Mouse (Mus musculus): ENCODE results near the gene Npcd.

The Npcd gene

GRCm38 (mm10) chr15:79845986-79846385, 11.9 kb upstream of the Npcd start:
- CTCF ChIA-PET: interaction anchor here in 3 of 4 experiments (0.6 to 3.6 kb wide), 8 partner anchors 10 to 140 kb away, joined by 3 to 34 read pairs (median 4); partner anchors contain the start of genes Cbx6 (in 1 of the 3) and Npcd (in 1 of the 3)
- POLR2A ChIA-PET: interaction anchor here (0.6 to 10.0 kb wide), 113 partner anchors 8 to 691 kb away, joined by 3 to 293 read pairs (median 5); partner anchors contain the start of genes Cbx6 (in 3 of the 4), Npcd (in 3 of the 4), Apobec3 (in 2 of the 4) and Cbx7 (in 2 of the 4)

- CTCF ChIA-PET: interaction anchor here (0.6 to 2.5 kb wide), 8 partner anchors 10 to 185 kb away, joined by 3 to 24 read pairs (median 4); partner anchors contain the start of gene Fam227a (in 1 of the 4)
- POLR2A ChIA-PET: interaction anchor here in 3 of 4 experiments (0.8 to 8.9 kb wide), 22 partner anchors 9 to 326 kb away, joined by 3 to 293 read pairs (median 4); partner anchors contain the start of genes Apobec3 (in 2 of the 3), Npcd (in 2 of the 3) and Cbx6 (in 1 of the 3)
These were observed 8.9 kb upstream of the Npcd start for GRCm38 (mm10) chr15:79842985-79843384.

GRCm38 (mm10) chr15:79840281-79840680, 6.2 kb upstream of the Npcd start:
- CTCF ChIA-PET: interaction anchor here in 1 of 4 experiments (0.6 kb wide), 1 partner anchor 62 kb away, joined by 3 read pairs; no protein-coding TSS in a partner anchor

DNA sequence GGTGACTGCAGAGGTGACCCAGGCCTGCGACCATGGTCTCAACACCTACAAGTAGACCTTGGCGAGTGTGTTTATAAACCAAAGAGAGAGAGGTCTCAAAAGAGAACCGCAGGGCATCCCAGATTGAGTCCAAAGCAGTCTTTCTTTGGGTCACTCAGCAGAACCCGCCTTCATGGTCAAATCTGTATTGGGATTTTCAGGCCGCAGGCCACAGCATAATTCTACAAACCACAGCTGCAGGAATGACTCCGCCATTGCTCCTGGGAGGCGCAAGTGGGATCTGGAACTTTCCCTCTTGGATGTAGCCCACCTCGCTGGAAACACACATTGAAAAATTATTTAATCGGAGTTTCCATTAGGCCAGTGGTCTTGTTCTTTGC, 834 bp upstream of the Npcd start:
- POLR2A ChIA-PET: interaction anchor here in 3 of 4 experiments (0.6 to 19.4 kb wide), 6 partner anchors 11 to 174 kb away, joined by 3 to 293 read pairs (median 4); no protein-coding TSS in a partner anchor

More at GRCm38 (mm10) chr15:79840281-79840680, 6.2 kb upstream of the Npcd start:
- POLR2A ChIA-PET: interaction anchor here in 1 of 4 experiments (19.4 kb wide), 1 partner anchor 5 kb away, joined by 293 read pairs; no protein-coding TSS in a partner anchor

DNA sequence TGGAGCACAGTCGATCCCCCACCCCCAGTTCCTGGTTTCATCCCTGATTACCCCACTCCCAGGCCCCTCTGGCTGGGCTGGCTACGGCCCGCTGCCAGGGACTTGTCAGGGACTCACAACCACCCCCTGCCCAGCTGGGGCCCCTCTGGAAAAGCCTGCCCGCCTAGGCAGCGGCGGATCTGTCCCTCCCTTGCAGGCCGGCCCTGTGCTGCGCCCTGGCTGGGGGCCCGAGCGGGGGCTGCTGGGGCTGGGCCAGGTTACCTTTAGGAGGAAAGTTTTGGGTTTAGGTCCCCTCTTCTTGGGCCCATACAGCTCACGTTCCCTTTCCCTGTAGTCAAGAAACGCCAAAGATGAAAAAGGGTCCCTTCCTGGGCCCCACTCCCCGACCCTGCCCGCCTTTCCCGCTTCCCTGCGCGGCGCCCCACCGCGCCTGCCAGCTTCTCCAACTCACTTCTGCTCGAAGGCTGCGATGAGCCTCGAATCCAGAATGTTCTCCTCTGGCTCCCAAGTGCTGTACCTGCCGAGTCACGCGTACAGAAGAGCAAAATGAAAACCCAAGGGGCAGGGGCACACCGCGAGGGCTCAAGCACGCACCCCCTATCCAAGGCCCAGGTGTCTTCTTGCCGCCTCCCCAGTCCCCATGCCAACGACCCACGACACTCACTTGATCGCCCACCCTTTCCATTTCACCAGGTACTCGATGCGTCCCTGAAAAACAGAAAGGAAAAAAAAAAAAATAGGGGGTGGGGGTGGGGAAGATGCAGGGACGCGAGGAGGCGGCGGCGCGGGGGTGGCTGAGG, 586 bp downstream of the Npcd start:
- ChIA-PET POLR2A (interaction anchor here in 3 of 4 experiments (0.7 to 19.4 kb wide), 41 partner anchors 7 to 431 kb away, joined by 3 to 293 read pairs (median 4); partner anchors contain the start of genes Atf4 (in 1 of the 3), Cby1 (in 1 of the 3), Fam227a (in 1 of the 3) and Kcnj4 (in 1 of the 3)), CTCF (interaction anchor here in 3 of 4 experiments (0.5 to 3.4 kb wide), 17 partner anchors 9 to 610 kb away, joined by 3 to 34 read pairs (median 5); partner anchors contain the start of gene Josd1 (in 1 of the 3))

More for the DNA sequence above, 834 bp upstream of the Npcd start:
- CTCF ChIA-PET: interaction anchor here in 2 of 4 experiments (0.9 to 1.5 kb wide), 2 partner anchors 11 to 93 kb away, joined by 3 to 4 read pairs; no protein-coding TSS in a partner anchor

DNA sequence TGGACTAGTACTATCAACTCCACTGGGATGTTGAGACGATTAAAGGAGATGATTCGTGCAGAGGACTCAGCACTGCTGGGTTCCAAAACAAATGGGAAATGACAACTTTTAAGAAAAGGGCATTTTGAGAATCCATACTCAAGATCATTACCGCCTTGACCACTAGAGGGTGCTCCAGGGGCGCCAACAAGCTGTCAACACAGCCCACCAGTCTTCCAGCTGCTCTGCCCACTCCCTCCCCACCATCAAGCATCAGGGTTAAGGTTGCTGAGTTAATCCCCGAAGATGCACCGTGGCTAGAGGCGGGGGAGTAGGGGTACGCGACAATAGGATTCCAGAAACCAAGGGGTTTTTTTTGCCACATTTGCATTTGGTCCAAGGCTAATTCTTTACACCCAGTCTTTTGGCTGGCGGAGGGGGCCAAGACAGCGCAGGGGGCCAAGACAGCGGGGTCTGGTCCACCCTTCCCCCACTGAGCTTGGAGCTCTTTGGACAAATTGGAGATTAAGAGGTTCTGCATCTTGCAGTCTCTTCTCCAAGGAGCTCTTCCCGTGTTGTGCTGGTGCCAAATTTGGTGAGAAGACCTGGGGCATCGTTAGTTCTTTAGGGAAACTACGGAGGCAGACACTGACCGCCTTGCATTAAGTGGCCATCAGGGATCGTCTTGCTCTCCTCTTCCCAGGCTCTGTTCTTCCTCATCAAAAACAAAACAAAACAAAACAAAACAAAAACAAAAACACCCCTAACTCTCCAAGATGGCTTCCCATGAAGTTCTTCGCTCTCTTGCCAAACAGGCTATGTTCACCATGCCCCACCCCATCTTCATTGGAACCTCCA, 1.8 kb downstream of the Npcd start:
- ChIA-PET CTCF (interaction anchor here (0.6 to 4.1 kb wide), 69 partner anchors 8 to 806 kb away, joined by 3 to 34 read pairs (median 4); partner anchors contain the start of genes Apobec3 (in 1 of the 4), Cbx7 (in 1 of the 4), Cby1 (in 1 of the 4) and Fam227a (in 1 of the 4)), POLR2A (interaction anchor here in 3 of 4 experiments (0.5 to 19.4 kb wide), 48 partner anchors 8 to 425 kb away, joined by 3 to 293 read pairs (median 4); partner anchors contain the start of genes Apobec3 (in 1 of the 3), Cbx7 (in 1 of the 3), Cby1 (in 1 of the 3) and Fam227a (in 1 of the 3))

DNA sequence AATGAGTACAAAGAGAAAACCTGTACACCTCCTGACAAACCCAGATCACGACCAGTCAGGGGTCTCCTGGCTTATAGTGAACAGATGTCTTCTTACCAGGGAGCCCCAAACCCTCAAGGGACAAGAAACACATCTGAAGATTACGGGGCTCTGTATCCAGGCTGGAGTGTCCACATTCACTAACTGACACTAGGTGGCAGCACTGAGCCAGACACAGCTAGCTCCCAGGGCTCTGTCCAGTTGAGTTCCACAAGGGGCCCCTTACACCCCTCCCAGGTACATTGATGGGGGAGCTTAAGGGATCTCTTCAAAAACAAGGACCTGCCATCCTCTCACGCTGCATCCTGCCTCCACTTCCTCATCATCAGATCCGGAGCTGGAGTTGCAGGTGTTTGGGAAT, 3.6 kb downstream of the Npcd start:
- CTCF ChIA-PET: interaction anchor here (0.5 to 4.1 kb wide), 52 partner anchors 9 to 357 kb away, joined by 3 to 24 read pairs (median 4); partner anchors contain the start of genes Apobec3 (in 2 of the 4), Cby1 (in 1 of the 4), Fam227a (in 1 of the 4) and Nptxr (in 1 of the 4)
- POLR2A ChIA-PET: interaction anchor here in 3 of 4 experiments (0.5 to 19.4 kb wide), 37 partner anchors 9 to 1423 kb away, joined by 3 to 293 read pairs (median 4); partner anchors contain the start of genes Atf4 (in 1 of the 3) and Josd1 (in 1 of the 3)

DNA sequence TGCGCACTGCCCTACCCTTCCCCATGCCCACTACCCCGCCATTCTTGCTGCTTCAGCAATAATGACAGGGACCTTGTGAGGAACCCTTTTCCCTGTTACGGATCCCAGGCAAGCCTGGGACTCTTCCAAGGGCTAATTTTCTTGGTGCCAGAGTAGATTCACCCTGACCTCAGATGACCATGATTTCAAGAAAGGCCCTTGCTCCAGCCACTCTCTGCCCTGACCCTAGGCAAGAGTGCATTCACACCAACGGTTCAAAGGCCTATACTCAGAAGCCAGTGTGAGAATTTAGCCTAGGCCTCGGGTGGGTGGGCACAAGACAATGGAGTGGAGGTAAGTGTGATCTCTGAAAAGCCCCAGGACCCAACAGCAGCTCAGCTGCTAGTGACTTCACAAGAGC, 4.6 kb downstream of the Npcd start:
- ChIA-PET CTCF (interaction anchor here in 3 of 4 experiments (0.9 to 4.1 kb wide), 19 partner anchors 14 to 237 kb away, joined by 3 to 24 read pairs (median 7); partner anchors contain the start of gene Apobec3 (in 1 of the 3)), POLR2A (interaction anchor here in 3 of 4 experiments (0.6 to 19.4 kb wide), 16 partner anchors 8 to 1422 kb away, joined by 3 to 293 read pairs (median 4); partner anchors contain the start of gene Josd1 (in 1 of the 3))

DNA sequence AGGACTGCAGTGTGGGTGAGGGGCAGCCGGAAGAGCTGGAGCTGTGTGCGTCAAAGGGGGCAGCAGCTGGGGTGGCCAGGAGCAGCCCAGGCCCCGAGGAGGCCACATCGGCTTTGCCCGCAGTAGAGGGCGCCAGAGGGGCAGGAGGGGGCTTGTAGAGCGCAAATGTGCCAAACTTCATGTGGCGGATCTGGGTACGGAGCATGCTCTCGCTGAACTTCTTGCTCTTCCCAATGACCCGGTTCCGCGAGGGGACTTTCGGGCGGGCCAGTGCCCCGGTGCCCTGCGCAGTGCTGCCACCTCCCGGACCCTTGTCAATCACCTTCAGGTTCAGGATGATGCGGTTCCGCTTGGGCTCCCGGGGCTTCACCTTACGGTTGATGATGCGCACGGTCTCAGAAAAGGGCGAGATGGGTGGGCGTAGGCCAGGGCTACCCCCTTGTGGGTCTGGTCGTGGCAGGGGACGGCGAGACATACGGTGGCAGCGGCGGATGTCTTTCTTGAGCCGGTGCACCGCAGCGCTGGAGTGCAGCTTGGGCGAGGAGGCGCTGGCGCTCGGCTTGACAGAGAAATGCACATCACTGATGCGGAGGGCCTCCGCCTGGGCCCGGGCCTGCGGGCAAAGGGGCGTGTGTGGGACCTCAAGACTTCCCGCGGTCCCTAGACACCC, 5.5 kb downstream of the Npcd start:
- POLR2A ChIA-PET: interaction anchor here in 3 of 4 experiments (0.6 to 19.4 kb wide), 22 partner anchors 10 to 248 kb away, joined by 3 to 293 read pairs (median 4); partner anchors contain the start of gene Cbx7 (in 1 of the 3)
- CTCF ChIA-PET: interaction anchor here (0.6 to 4.1 kb wide), 19 partner anchors 11 to 249 kb away, joined by 3 to 24 read pairs (median 4); no protein-coding TSS in a partner anchor

DNA sequence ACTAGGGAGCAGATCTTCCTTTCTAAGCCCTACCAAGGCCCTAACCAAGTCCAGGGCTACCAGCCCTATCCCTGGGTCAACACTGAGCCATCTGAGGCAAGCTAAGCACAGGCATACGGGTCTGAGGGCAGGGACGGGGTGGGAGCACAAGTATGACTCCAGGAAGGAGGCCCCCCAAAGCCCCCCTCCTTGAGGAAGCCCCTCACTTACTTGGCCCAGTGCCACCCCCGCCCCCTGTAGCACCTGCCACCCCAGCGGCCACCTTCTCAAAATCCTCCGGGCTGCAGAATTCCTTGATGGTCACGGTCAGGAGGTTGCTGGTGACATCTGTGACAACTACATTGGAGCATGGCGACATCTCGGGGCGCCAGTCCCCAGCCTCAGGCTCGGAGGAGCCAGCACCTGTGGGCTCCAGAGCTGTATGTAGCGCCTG, 6.2 kb downstream of the Npcd start:
- CTCF ChIA-PET: interaction anchor here in 3 of 4 experiments (0.6 to 1.7 kb wide), 5 partner anchors 12 to 38 kb away, joined by 3 to 6 read pairs (median 4); no protein-coding TSS in a partner anchor
- POLR2A ChIA-PET: interaction anchor here in 2 of 4 experiments (0.9 to 19.4 kb wide), 14 partner anchors 9 to 248 kb away, joined by 3 to 293 read pairs (median 4); partner anchors contain the start of gene Cbx7 (in 1 of the 2)

- ChIA-PET POLR2A (interaction anchor here in 2 of 4 experiments (0.9 to 19.4 kb wide), 11 partner anchors 11 to 144 kb away, joined by 3 to 293 read pairs (median 5); partner anchors contain the start of gene Cbx7 (in 1 of the 2)), CTCF (interaction anchor here in 1 of 4 experiments (1.1 kb wide), 1 partner anchor 20 kb away, joined by 3 read pairs; no protein-coding TSS in a partner anchor)
These were observed 6.8 kb downstream of the Npcd start for GRCm38 (mm10) chr15:79827061-79827777.

- ChIA-PET CTCF (interaction anchor here in 3 of 4 experiments (0.5 to 3.7 kb wide), 8 partner anchors 7 to 1681 kb away, joined by 3 to 13 read pairs (median 4); partner anchors contain the start of genes Cbx6 (in 1 of the 3), Gtpbp1 (in 1 of the 3) and Npcd (in 1 of the 3)), POLR2A (interaction anchor here (0.5 to 19.4 kb wide), 26 partner anchors 8 to 280 kb away, joined by 3 to 293 read pairs (median 4); partner anchors contain the start of genes Cbx6 (in 1 of the 4), Cbx7 (in 1 of the 4), Ddx17 (in 1 of the 4) and Npcd (in 1 of the 4))
These were observed 7.7 kb downstream of the Npcd start for GRCm38 (mm10) chr15:79826221-79826935.

DNA sequence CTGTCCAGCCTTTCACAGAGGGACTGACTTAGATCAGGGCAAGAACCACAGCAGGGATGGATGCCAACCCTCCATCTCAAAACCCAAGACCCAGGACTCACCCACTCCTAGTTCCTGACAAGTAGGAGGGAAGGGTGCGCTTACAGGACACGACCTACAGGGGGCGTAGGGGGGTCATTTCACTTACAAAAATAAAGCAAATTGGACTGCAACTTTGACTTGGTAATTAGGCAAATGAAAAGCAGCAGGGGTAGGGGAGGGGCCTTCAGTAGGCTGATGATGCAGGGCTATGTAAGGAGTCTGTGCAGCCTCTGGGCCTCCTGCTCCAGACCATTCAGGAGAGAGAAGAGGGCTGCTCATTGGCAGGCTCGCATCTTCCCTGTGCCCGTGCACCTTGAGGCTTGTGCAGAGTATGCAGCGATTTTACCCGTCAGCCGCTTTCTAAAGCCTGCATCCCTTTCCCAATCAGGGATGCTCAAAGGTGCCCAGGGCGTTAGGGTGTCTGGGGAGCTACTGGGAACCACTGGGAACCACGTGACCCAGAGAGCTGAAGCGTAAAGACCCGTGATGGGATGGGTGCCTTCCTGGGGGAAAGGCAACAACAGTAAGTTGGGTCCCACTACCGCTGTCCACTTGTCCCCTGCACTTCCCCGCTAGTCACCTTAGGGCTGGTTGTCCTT, 8.8 kb downstream of the Npcd start:
- POLR2A ChIA-PET: interaction anchor here in 3 of 4 experiments (0.6 to 19.4 kb wide), 32 partner anchors 8 to 258 kb away, joined by 3 to 293 read pairs (median 4); partner anchors contain the start of genes Cbx6 (in 2 of the 3), Npcd (in 2 of the 3), Cbx7 (in 1 of the 3) and Nptxr (in 1 of the 3)
- CTCF ChIA-PET: interaction anchor here (0.5 to 3.7 kb wide), 29 partner anchors 9 to 695 kb away, joined by 3 to 13 read pairs (median 4); partner anchors contain the start of genes Apobec3 (in 1 of the 4), Cbx6 (in 1 of the 4), Gtpbp1 (in 1 of the 4) and Npcd (in 1 of the 4)
